Mouse (Mus musculus): ENCODE data around the gene Riox2. TPM values are rescaled to one million over a fixed set of nuclear protein-coding genes. Genes with fewer than 3 reads are reported as not detected.

Riox2 gene
- polyA plus RNA-seq, 1 experiment from 2014 or later = 31.1 TPM

- Histone ChIP-seq H3K4me3 (ENCODE audit: low read depth, low read length) (no peak overlapping the region), H3K9ac (ENCODE audit: low read length) (no peak overlapping the region), H3K9me3 (ENCODE audit: control insufficient read depth, low read length) (no peaks in the 10 kb centered on the region), H3K4me2 (ENCODE audit: low read depth, low read length, severe bottlenecking) (no peak overlapping the region), H3K4me1 (replicated peaks; ENCODE audit: control insufficient read depth, insufficient read depth, low read length) (no peaks in the 10 kb centered on the region), H3K36me3 (ENCODE audit: control insufficient read depth, insufficient read depth, low read length) (no peaks in the 10 kb centered on the region), H3K27me3 (ENCODE audit: control insufficient read depth, insufficient read depth, low read length) (no peaks in the 10 kb centered on the region), H3K27ac (ENCODE audit: low read depth, low read length) (no peak overlapping the region)
- DNase-seq (ENCODE audit: low spot score) = no peak
- ATAC-seq (replicated peaks; ENCODE audit: low FRiP score) = no peak
- 81% methylated on average over 4 of the region's 4 CpGs for WGBS
Measured at GRCm38 (mm10) chr16:59463567-59463966, 8.0 kb upstream of the Riox2 start.

GRCm38 (mm10) chr16:59463973-59464372 is 7.6 kb upstream of the Riox2 start:
- Histone ChIP-seq H3K9me3 (ENCODE audit: control insufficient read depth, low read length) (no peaks in the 10 kb centered on the region), H3K36me3 (ENCODE audit: control insufficient read depth, insufficient read depth, low read length) (no peaks in the 10 kb centered on the region), H3K9ac (ENCODE audit: low read length) (no peak overlapping the region), H3K27ac (ENCODE audit: low read depth, low read length) (no peak overlapping the region), H3K27me3 (ENCODE audit: control insufficient read depth, insufficient read depth, low read length) (no peaks in the 10 kb centered on the region), H3K4me3 (ENCODE audit: low read depth, low read length) (no peak overlapping the region), H3K4me1 (replicated peaks; ENCODE audit: control insufficient read depth, insufficient read depth, low read length) (no peaks in the 10 kb centered on the region), H3K4me2 (ENCODE audit: low read depth, low read length, severe bottlenecking) (no peak overlapping the region)
- WGBS = 93% methylated on average over 6 of the region's 6 CpGs
- ATAC-seq (replicated peaks; ENCODE audit: low FRiP score) (no peak), DNase-seq (ENCODE audit: low spot score) (no peak)

- WGBS = 92% methylated on average over 1 of the region's 1 CpGs
Measured at GRCm38 (mm10) chr16:59469846-59470245, 1.7 kb upstream of the Riox2 start.

GRCm38 (mm10) chr16:59472546-59472945 is 971 bp downstream of the Riox2 start:
- WGBS = 63% methylated on average over 6 of the region's 6 CpGs
- no peaks in the 10 kb centered on the region for H3K4me1 ChIP-seq (replicated peaks; ENCODE audit: control insufficient read depth, insufficient read depth, low read length)
- peak overlapping the region; percentile 65 for H3K4me2 ChIP-seq (ENCODE audit: low read depth, low read length, severe bottlenecking)
- no peaks in the 10 kb centered on the region for H3K27me3 ChIP-seq (ENCODE audit: control insufficient read depth, insufficient read depth, low read length)
- H3K9ac ChIP-seq (ENCODE audit: low read length) = peak overlapping the region; percentile 10; the same call in 1 of the 2 replicates
- H3K4me3 ChIP-seq (ENCODE audit: low read depth, low read length) = peak overlapping the region; percentile 55
- ATAC-seq (replicated peaks; ENCODE audit: low FRiP score) = 0 out of 2 replicates have a peak, but pooled peaks have one; percentile 14
- H3K36me3 ChIP-seq (ENCODE audit: control insufficient read depth, insufficient read depth, low read length) = no peaks in the 10 kb centered on the region
- DNase-seq (ENCODE audit: low spot score) = no peak
- no peaks in the 10 kb centered on the region for H3K9me3 ChIP-seq (ENCODE audit: control insufficient read depth, low read length)
- H3K27ac ChIP-seq (ENCODE audit: low read depth, low read length) = no peak overlapping the region

More at GRCm38 (mm10) chr16:59469846-59470245, 1.7 kb upstream of the Riox2 start:
- no peak for DNase-seq (ENCODE audit: low spot score)
- Histone ChIP-seq H3K36me3 (ENCODE audit: control insufficient read depth, insufficient read depth, low read length) (no peaks in the 10 kb centered on the region), H3K27me3 (ENCODE audit: control insufficient read depth, insufficient read depth, low read length) (no peaks in the 10 kb centered on the region), H3K27ac (ENCODE audit: low read depth, low read length) (no peak overlapping the region), H3K4me3 (ENCODE audit: low read depth, low read length) (no peak overlapping the region), H3K4me1 (replicated peaks; ENCODE audit: control insufficient read depth, insufficient read depth, low read length) (no peaks in the 10 kb centered on the region), H3K9ac (ENCODE audit: low read length) (no peak overlapping the region), H3K4me2 (ENCODE audit: low read depth, low read length, severe bottlenecking) (no peak overlapping the region), H3K9me3 (ENCODE audit: control insufficient read depth, low read length) (no peaks in the 10 kb centered on the region)
- no peak for ATAC-seq (replicated peaks; ENCODE audit: low FRiP score)

GRCm38 (mm10) chr16:59474788-59475187 is 3.2 kb downstream of the Riox2 start:
- no peaks in the 10 kb centered on the region for H3K36me3 ChIP-seq (ENCODE audit: control insufficient read depth, insufficient read depth, low read length)
- H3K27me3 ChIP-seq (ENCODE audit: control insufficient read depth, insufficient read depth, low read length) = no peaks in the 10 kb centered on the region
- no peak overlapping the region for H3K4me3 ChIP-seq (ENCODE audit: low read depth, low read length)
- ATAC-seq (replicated peaks; ENCODE audit: low FRiP score) (no peak), DNase-seq (ENCODE audit: low spot score) (peak; percentile 63)
- no peaks in the 10 kb centered on the region for H3K9me3 ChIP-seq (ENCODE audit: control insufficient read depth, low read length)
- H3K4me2 ChIP-seq (ENCODE audit: low read depth, low read length, severe bottlenecking) = no peak overlapping the region
- 30% methylated on average over 1 of the region's 1 CpGs for WGBS
- H3K4me1 ChIP-seq (replicated peaks; ENCODE audit: control insufficient read depth, insufficient read depth, low read length) = no peaks in the 10 kb centered on the region
- H3K9ac ChIP-seq (ENCODE audit: low read length) = no peak overlapping the region
- H3K27ac ChIP-seq (ENCODE audit: low read depth, low read length) = no peak overlapping the region

GRCm38 (mm10) chr16:59477955-59478354 is 6.4 kb downstream of the Riox2 start:
- Histone ChIP-seq H3K4me2 (ENCODE audit: low read depth, low read length, severe bottlenecking) (no peak overlapping the region), H3K27ac (ENCODE audit: low read depth, low read length) (no peak overlapping the region), H3K27me3 (ENCODE audit: control insufficient read depth, insufficient read depth, low read length) (no peaks in the 10 kb centered on the region), H3K36me3 (ENCODE audit: control insufficient read depth, insufficient read depth, low read length) (no peaks in the 10 kb centered on the region; the same call in 1 of the 2 replicates), H3K9ac (ENCODE audit: low read length) (no peak overlapping the region), H3K4me3 (ENCODE audit: low read depth, low read length) (no peak overlapping the region), H3K4me1 (replicated peaks; ENCODE audit: control insufficient read depth, insufficient read depth, low read length) (no peaks in the 10 kb centered on the region), H3K9me3 (ENCODE audit: control insufficient read depth, low read length) (no peaks in the 10 kb centered on the region)
- 83% methylated on average over 3 of the region's 3 CpGs for WGBS
- DNase-seq (ENCODE audit: low spot score) (no peak), ATAC-seq (replicated peaks; ENCODE audit: low FRiP score) (no peak)

GRCm38 (mm10) chr16:59487239-59487638 is 15.7 kb downstream of the Riox2 start:
- peaks cover 6% of the 10 kb centered on the region; the same call in 1 of the 2 replicates for H3K36me3 ChIP-seq (ENCODE audit: control insufficient read depth, insufficient read depth, low read length)
- no peak for ATAC-seq (replicated peaks; ENCODE audit: low FRiP score)
- WGBS = 93% methylated on average over 7 of the region's 7 CpGs

GRCm38 (mm10) chr16:59487975-59488548 is 16.5 kb downstream of the Riox2 start:
- 90% methylated on average over 9 of the region's 9 CpGs for WGBS
- Histone ChIP-seq H3K4me2 (ENCODE audit: low read depth, low read length, severe bottlenecking) (no peak overlapping the region), H3K9me3 (ENCODE audit: control insufficient read depth, low read length) (no peaks in the 10 kb centered on the region), H3K36me3 (ENCODE audit: control insufficient read depth, insufficient read depth, low read length) (peaks cover 6% of the 10 kb centered on the region; the same call in 1 of the 2 replicates), H3K27ac (ENCODE audit: low read depth, low read length) (no peak overlapping the region), H3K4me1 (replicated peaks; ENCODE audit: control insufficient read depth, insufficient read depth, low read length) (no peaks in the 10 kb centered on the region), H3K27me3 (ENCODE audit: control insufficient read depth, insufficient read depth, low read length) (no peaks in the 10 kb centered on the region), H3K4me3 (ENCODE audit: low read depth, low read length) (no peak overlapping the region), H3K9ac (ENCODE audit: low read length) (no peak overlapping the region)
- DNase-seq (ENCODE audit: low spot score) (no peak), ATAC-seq (replicated peaks; ENCODE audit: low FRiP score) (no peak)

More at GRCm38 (mm10) chr16:59487239-59487638, 15.7 kb downstream of the Riox2 start:
- DNase-seq (ENCODE audit: low spot score) = no peak
- Histone ChIP-seq H3K4me3 (ENCODE audit: low read depth, low read length) (no peak overlapping the region), H3K9ac (ENCODE audit: low read length) (no peak overlapping the region), H3K27ac (ENCODE audit: low read depth, low read length) (no peak overlapping the region), H3K9me3 (ENCODE audit: control insufficient read depth, low read length) (no peaks in the 10 kb centered on the region), H3K4me1 (replicated peaks; ENCODE audit: control insufficient read depth, insufficient read depth, low read length) (no peaks in the 10 kb centered on the region), H3K4me2 (ENCODE audit: low read depth, low read length, severe bottlenecking) (no peak overlapping the region), H3K27me3 (ENCODE audit: control insufficient read depth, insufficient read depth, low read length) (no peaks in the 10 kb centered on the region)

GRCm38 (mm10) chr16:59493199-59493598 is 21.6 kb downstream of the Riox2 start:
- ATAC-seq (replicated peaks; ENCODE audit: low FRiP score) (no peak), DNase-seq (ENCODE audit: low spot score) (no peak)
- Histone ChIP-seq H3K36me3 (ENCODE audit: control insufficient read depth, insufficient read depth, low read length) (peaks cover 4% of the 10 kb centered on the region; the same call in 1 of the 2 replicates), H3K9me3 (ENCODE audit: control insufficient read depth, low read length) (no peaks in the 10 kb centered on the region), H3K4me3 (ENCODE audit: low read depth, low read length) (no peak overlapping the region), H3K27ac (ENCODE audit: low read depth, low read length) (no peak overlapping the region), H3K4me1 (replicated peaks; ENCODE audit: control insufficient read depth, insufficient read depth, low read length) (no peaks in the 10 kb centered on the region), H3K4me2 (ENCODE audit: low read depth, low read length, severe bottlenecking) (no peak overlapping the region), H3K9ac (ENCODE audit: low read length) (no peak overlapping the region), H3K27me3 (ENCODE audit: control insufficient read depth, insufficient read depth, low read length) (no peaks in the 10 kb centered on the region)
- WGBS = 95% methylated on average over 14 of the region's 14 CpGs
